Mouse (Mus musculus) thymus, adult 2 months (tissue): ENCODE measurements around the gene Cyp8b1.

Experiments
- CTCF ChIP-seq: fragments of 200-500 bp; IDR thresholded peaks from 2 replicates; pipeline ENCODE4 v1.5.1; 2012; ENCODE audit warnings: mild to moderate bottlenecking, control low read depth, low read length, moderate library complexity, borderline replicate concordance; ENCODE audit not compliant: control insufficient read depth, poor library complexity, insufficient read depth; ENCODE audit errors: extremely low read depth
- POLR2A ChIP-seq: fragments of 200-500 bp; IDR thresholded peaks from 2 replicates; pipeline ENCODE4 v1.6.1; 2012; ENCODE audit warnings: mild to moderate bottlenecking, low read length, control low read depth, moderate library complexity; ENCODE audit not compliant: control insufficient read depth, poor library complexity, insufficient read depth; ENCODE audit errors: extremely low read depth

- TF ChIP-seq CTCF = no peak
- no peak for TF ChIP-seq POLR2A
Observed at GRCm38 (mm10) chr9:121916102-121916501, at the start of gene Cyp8b1.
